30 mouse cellular contexts compared by ENCODE assay signal in genomic region chr13:97712506-97713275, GRCm38 (mm10). TPM values are rescaled to one million over a fixed set of nuclear protein-coding genes. Genes with fewer than 3 reads are reported as not detected.
A peak's percentile ranks its signal among the peaks of the same experiment; 100 is the strongest.
DNase-seq lines count a peak whose midpoint lies in the region; ATAC-seq and TF ChIP-seq lines count a peak whose summit lies in the region.
"Had no signal": no experiment of that assay in that cellular context is flagged by ENCODE, and none has a peak within 500 bp of the region (broad histone marks: within the 10 kb centered on the region; RNA-seq: fewer than 3 reads in every experiment).

No protein-coding gene starts in this region.

- H3K4me3 ChIP-seq in intestine, embryonic 14.5 days (ENCODE audit: low read depth, low read length), result no peak overlapping the region
- no peak overlapping the region for H3K4me3 ChIP-seq in intestine, postnatal 0 days (ENCODE audit: low read depth, low read length)
- H3K4me3 ChIP-seq in lung, embryonic 16.5 days (ENCODE audit: low read length), result no peak overlapping the region
- H3K4me3 ChIP-seq: forebrain, embryonic 10.5 days; forebrain, embryonic 15.5 days; gastrocnemius, adult 2 months; heart, adult 2 months; heart, embryonic 13.5 days; layer of hippocampus, adult 2 months; liver, embryonic 12.5 days had no signal

- no peak for DNase-seq in intestine, embryonic 14.5 days (ENCODE audit: low spot score)
- no peak for DNase-seq in lung, postnatal 36 days
- DNase-seq in adipocyte (ENCODE audit: low spot score), result peak; percentile 55
- peak; percentile 22 for DNase-seq in lung, postnatal 10 days
- DNase-seq in layer of hippocampus, adult 9-11 months, result no peak
- DNase-seq: adrenal gland, postnatal 25 days; cerebellum, adult 18-20 months; cerebellum, postnatal 14 days; gastrocnemius, adult 2 months; gastrocnemius, postnatal 36 days; heart, adult 2 months; heart, postnatal 10 days; kidney, adult 9 months; kidney, postnatal 36 days; left cerebral cortex, postnatal 4 days; liver, postnatal 0 days; right cerebral cortex, adult 18-20 months; thymus, adult 2 months; thymus, postnatal 36 days had no signal

- no peak for TF ChIP-seq CTCF in intestine, postnatal 0 days (IDR thresholded peaks at IDR 0.05; ENCODE audit: low read depth)

- 38% methylated on average over 8 of the region's 8 CpGs for WGBS in intestine, embryonic 14.5 days
- 54% methylated on average over 8 of the region's 8 CpGs for WGBS in intestine, postnatal 0 days
- WGBS in lung, embryonic 16.5 days, result 18% methylated on average over 8 of the region's 8 CpGs

- H3K9ac ChIP-seq in intestine, embryonic 14.5 days (ENCODE audit: low read length), result no peak overlapping the region
- H3K9ac ChIP-seq in intestine, postnatal 0 days (ENCODE audit: low read depth, low read length), result no peak overlapping the region
- no peak overlapping the region for H3K9ac ChIP-seq in lung, embryonic 16.5 days (ENCODE audit: low read length)
- H3K9ac ChIP-seq: forebrain, embryonic 15.5 days; heart, embryonic 13.5 days; hindbrain, embryonic 14.5 days; liver, embryonic 12.5 days; liver, postnatal 0 days had no signal

- H3K9me3 ChIP-seq in intestine, embryonic 14.5 days (ENCODE audit: control insufficient read depth, low read length), result no peaks in the 10 kb centered on the region
- H3K9me3 ChIP-seq in intestine, postnatal 0 days (ENCODE audit: control insufficient read depth), result no peaks in the 10 kb centered on the region
- H3K9me3 ChIP-seq in lung, embryonic 16.5 days (ENCODE audit: control insufficient read depth, low read length), result no peaks in the 10 kb centered on the region
- H3K9me3 ChIP-seq: forebrain, embryonic 10.5 days; forebrain, embryonic 15.5 days; heart, embryonic 13.5 days; liver, embryonic 12.5 days had no signal

- H3K27ac ChIP-seq in intestine, embryonic 14.5 days (ENCODE audit: low read depth), result peak overlapping the region; percentile 5; the same call in 1 of the 2 replicates
- no peak overlapping the region for H3K27ac ChIP-seq in intestine, postnatal 0 days (ENCODE audit: low read depth, low read length)
- H3K27ac ChIP-seq in lung, embryonic 16.5 days (ENCODE audit: low read length), result peak overlapping the region; percentile 26
- H3K27ac ChIP-seq: forebrain, embryonic 10.5 days; forebrain, embryonic 15.5 days; gastrocnemius, adult 2 months; heart, adult 2 months; heart, embryonic 13.5 days; hindbrain, embryonic 14.5 days; layer of hippocampus, adult 2 months; liver, embryonic 12.5 days had no signal

- no peaks in the 10 kb centered on the region for H3K4me1 ChIP-seq in intestine, embryonic 14.5 days (replicated peaks; ENCODE audit: control insufficient read depth, insufficient read depth, low read length)
- no peaks in the 10 kb centered on the region for H3K4me1 ChIP-seq in intestine, postnatal 0 days (replicated peaks; ENCODE audit: control insufficient read depth, insufficient read depth, low read length)
- H3K4me1 ChIP-seq in lung, embryonic 16.5 days (replicated peaks; ENCODE audit: control insufficient read depth, insufficient read depth, low read length), result 0 out of 2 replicates have a peak, but pooled peaks cover 3% of the 10 kb centered on the region
- H3K4me1 ChIP-seq: forebrain, embryonic 10.5 days; forebrain, embryonic 15.5 days; liver, embryonic 12.5 days had no signal

- 0 out of 2 replicates have a peak, but pooled peaks have one; percentile 27 for ATAC-seq in intestine, embryonic 14.5 days (replicated peaks; ENCODE audit: low FRiP score, low TSS enrichment, low read depth)
- ATAC-seq in intestine, postnatal 0 days, result no peak
- peak; percentile 90 for ATAC-seq in lung, embryonic 16.5 days (ENCODE audit: low read depth)
- no peak for ATAC-seq in megakaryocyte, adult 5-6 weeks (ENCODE audit: poor library complexity, severe bottlenecking)
- ATAC-seq: forebrain, embryonic 15.5 days; liver, embryonic 12.5 days; liver, postnatal 0 days; midbrain, embryonic 16.5 days had no signal

- no peaks in the 10 kb centered on the region for H3K36me3 ChIP-seq in intestine, embryonic 14.5 days (ENCODE audit: control insufficient read depth, insufficient read depth, low read length)
- no peaks in the 10 kb centered on the region for H3K36me3 ChIP-seq in intestine, postnatal 0 days (ENCODE audit: control insufficient read depth, insufficient read depth)
- H3K36me3 ChIP-seq in lung, embryonic 16.5 days (ENCODE audit: control insufficient read depth, insufficient read depth, low read length), result no peaks in the 10 kb centered on the region
- H3K36me3 ChIP-seq: forebrain, embryonic 10.5 days; forebrain, embryonic 15.5 days; heart, embryonic 13.5 days; liver, embryonic 12.5 days had no signal

- no peak overlapping the region for H3K4me2 ChIP-seq in intestine, embryonic 14.5 days (ENCODE audit: low read length)
- H3K4me2 ChIP-seq in intestine, postnatal 0 days (replicated peaks; ENCODE audit: low read depth), result no peak overlapping the region
- H3K4me2 ChIP-seq in lung, embryonic 16.5 days (ENCODE audit: low read depth, low read length), result no peak overlapping the region
- H3K4me2 ChIP-seq: forebrain, embryonic 15.5 days; heart, embryonic 13.5 days; hindbrain, embryonic 14.5 days; liver, embryonic 12.5 days; midbrain, embryonic 11.5 days had no signal

- no peaks in the 10 kb centered on the region for H3K27me3 ChIP-seq in intestine, embryonic 14.5 days (replicated peaks; ENCODE audit: control insufficient read depth, insufficient read depth, low read length)
- no peaks in the 10 kb centered on the region for H3K27me3 ChIP-seq in intestine, postnatal 0 days (replicated peaks; ENCODE audit: control insufficient read depth, insufficient read depth, low read length)
- H3K27me3 ChIP-seq in lung, embryonic 16.5 days (ENCODE audit: control insufficient read depth, insufficient read depth, low read depth, low read length), result no peaks in the 10 kb centered on the region
- H3K27me3 ChIP-seq: forebrain, embryonic 15.5 days; heart, embryonic 13.5 days; liver, embryonic 12.5 days had no signal

RNA-seq across cellular contexts. Expression of gene Gm10260, which starts 47.7 kb away (rescaled TPM):
- polyA plus RNA-seq in intestine, embryonic 14.5 days (2014; fragmentation: Nextera tagmentation; extraction: Ambion mirVana), result 4.0 and 5.3 TPM in 2 replicates
- 2.3 and 4.3 TPM in 2 replicates for polyA plus RNA-seq in intestine, postnatal 0 days (2015; fragmentation: Nextera tagmentation; extraction: Ambion mirVana)
- 3.6 and 17.3 TPM in 2 replicates for polyA plus RNA-seq in lung, embryonic 16.5 days (2015; fragmentation: Nextera tagmentation; extraction: Ambion mirVana)
- total RNA-seq in megakaryocyte, adult 5-6 weeks (2015), result 15.1 and 15.7 TPM in 2 replicates
- total RNA-seq in megakaryocyte, adult 5-6 weeks (2017), result 18.9 and 21.2 TPM in 2 replicates

Comparison
In these comparisons a context has a peak if more than half of its experiments do, and no peak if none do; other contexts are left out.
1. ATAC-seq: peak in intestine, embryonic 14.5 days (single experiment) and lung, embryonic 16.5 days (single experiment); none in intestine, postnatal 0 days (single experiment) and megakaryocyte, adult 5-6 weeks (single experiment).
2. DNase-seq: peak in adipocyte (single experiment) and lung, postnatal 10 days (single experiment); none in intestine, embryonic 14.5 days (single experiment), lung, postnatal 36 days (single experiment) and layer of hippocampus, adult 9-11 months (single experiment).